Mouse (Mus musculus) forebrain, embryonic 10.5 days (tissue): Measurements from ENCODE around the gene Prss57. TPM values are rescaled to one million over a fixed set of nuclear protein-coding genes. Genes with fewer than 3 reads are reported as not detected.

Experiments used
- DNase-seq: peaks from one replicate; pipeline ENCODE4 v3.0.0-alpha.2; 2017; ENCODE audit warnings: low spot score; ENCODE audit errors: extremely low spot score
- H3K27ac ChIP-seq: fragments of 300-500 bp; sonication (generic); 2 replicates; pipeline ENCODE4 v1.5.1; 2016; ENCODE audit warnings: mild to moderate bottlenecking
- H3K27me3 ChIP-seq: fragments of 300-500 bp; sonication (generic); 2 replicates; pipeline ENCODE4 v1.6.1; 2016; ENCODE audit warnings: mild to moderate bottlenecking; ENCODE audit not compliant: poor library complexity, severe bottlenecking
- H3K36me3 ChIP-seq: fragments of 300-500 bp; sonication (generic); replicated peaks from 2 replicates; pipeline ENCODE4 v1.6.1; 2016; ENCODE audit warnings: mild to moderate bottlenecking, moderate library complexity
- H3K4me1 ChIP-seq: fragments of 300-500 bp; sonication (generic); 2 replicates; pipeline ENCODE4 v1.6.1; 2016
- H3K4me3 ChIP-seq: fragments of 300-500 bp; sonication (generic); 2 replicates; pipeline ENCODE4 v1.5.1; 2016; ENCODE audit warnings: mild to moderate bottlenecking, moderate library complexity
- H3K9me3 ChIP-seq: fragments of 300-500 bp; sonication (generic); 2 replicates; pipeline ENCODE4 v1.6.1; 2016; ENCODE audit warnings: mild to moderate bottlenecking, moderate library complexity
- WGBS: fragments of 180-500 bp; shearing (Covaris S2); methylation state at CpG from one replicate; pipeline ENCODE4 v1.1.7; 2016; 5-methylcytosine and 5-hydroxymethylcytosine counted together
- polyA plus RNA-seq: library from polyadenylated mRNA; unstranded; fragments of >200 nt; fragmentation: Nextera tagmentation; extraction: Ambion mirVana; gene quantifications from 2 replicates; pipeline ENCODE4 v1.2.1, GENCODE M21; 2016

The Prss57 gene
- not detected in 2 replicates for polyA plus RNA-seq

DNA sequence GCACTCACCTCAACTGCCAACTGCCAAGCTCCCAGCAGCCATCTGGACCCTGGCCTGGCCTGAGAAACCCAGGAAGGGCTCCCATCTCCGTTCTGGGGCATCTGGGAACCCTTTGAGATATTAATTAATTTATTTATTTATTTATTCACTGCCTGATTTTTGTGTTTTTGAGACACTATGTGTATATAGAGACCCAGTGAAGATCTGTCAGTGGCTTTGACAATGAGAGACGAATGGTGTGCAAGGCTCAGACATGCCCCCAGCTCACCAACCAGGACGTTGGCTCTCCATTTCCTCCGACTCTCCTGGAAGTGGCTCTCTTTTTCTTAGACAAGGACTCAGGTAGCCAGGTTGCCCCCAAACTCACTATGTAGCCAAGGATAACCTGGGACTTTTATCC, at the start of gene Prss57:
Gene Prss57, minus strand, starts transcription at position 101 of the 400 bp plus-strand sequence.
- Histone ChIP-seq H3K36me3 (peaks cover 2% of the 10 kb centered on the region), H3K4me3 (no peak within 1 kb of the TSS), H3K9me3 (no peaks in the 10 kb centered on the region), H3K4me1 (peaks cover 26% of the 10 kb centered on the region), H3K27me3 (0 out of 2 replicates have a peak, but pooled peaks cover 11% of the 10 kb centered on the region), H3K27ac (no peak within 1 kb of the TSS)
- WGBS, result 89% methylated on average over 4 of the region's 4 CpGs
- no peak for DNase-seq

DNA sequence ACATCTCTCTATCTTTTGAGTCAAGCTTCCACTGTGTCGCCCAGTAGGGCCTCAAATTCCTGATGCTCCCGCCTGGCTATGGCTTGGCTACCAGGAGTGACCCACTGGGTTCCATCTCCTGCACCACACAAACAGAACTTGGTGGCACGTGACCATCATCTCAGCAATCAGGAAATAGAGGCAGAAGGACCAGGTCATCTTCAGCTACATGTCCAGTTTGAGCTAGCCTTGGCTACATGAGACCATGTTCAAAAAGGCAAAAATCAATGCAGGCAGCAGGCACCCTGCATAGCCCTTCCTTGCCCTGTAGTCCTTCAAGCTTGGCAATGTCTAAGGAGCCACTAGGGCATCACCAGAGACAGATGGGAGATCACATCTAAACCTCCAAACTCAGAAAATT, 49.3 kb upstream of the Prss57 start:
- 92% methylated on average over 3 of the region's 3 CpGs for WGBS
- H3K4me3 ChIP-seq, result peak overlapping the region; percentile 47; the same call in 1 of the 2 replicates
- DNase-seq, result no peak
- no peaks in the 10 kb centered on the region for H3K36me3 ChIP-seq
- no peaks in the 10 kb centered on the region for H3K9me3 ChIP-seq
- no peaks in the 10 kb centered on the region for H3K27me3 ChIP-seq
- H3K4me1 ChIP-seq, result peaks cover 37% of the 10 kb centered on the region
- H3K27ac ChIP-seq, result peak overlapping the region; percentile 88

DNA sequence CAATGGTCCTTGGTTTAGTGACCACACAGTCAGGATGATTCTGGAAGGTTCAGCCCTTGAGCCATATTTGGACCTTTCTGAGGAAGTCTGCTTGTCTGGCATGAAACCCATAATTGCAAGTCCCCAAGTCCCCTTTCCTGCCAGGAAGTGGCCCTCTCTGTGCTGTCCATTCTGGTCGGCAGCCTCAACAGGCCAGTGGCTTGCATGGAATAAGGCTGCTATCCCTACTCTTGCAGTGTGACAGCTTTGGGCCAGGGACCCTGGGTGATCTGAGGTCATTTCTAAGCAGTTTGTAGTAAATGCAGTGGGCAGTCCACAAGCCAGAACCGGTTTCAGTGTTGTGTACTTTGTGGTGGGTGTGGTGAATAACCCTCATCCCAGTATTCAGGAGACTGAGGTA, 47.4 kb upstream of the Prss57 start:
- WGBS, result 82% methylated on average over 2 of the region's 2 CpGs

DNA sequence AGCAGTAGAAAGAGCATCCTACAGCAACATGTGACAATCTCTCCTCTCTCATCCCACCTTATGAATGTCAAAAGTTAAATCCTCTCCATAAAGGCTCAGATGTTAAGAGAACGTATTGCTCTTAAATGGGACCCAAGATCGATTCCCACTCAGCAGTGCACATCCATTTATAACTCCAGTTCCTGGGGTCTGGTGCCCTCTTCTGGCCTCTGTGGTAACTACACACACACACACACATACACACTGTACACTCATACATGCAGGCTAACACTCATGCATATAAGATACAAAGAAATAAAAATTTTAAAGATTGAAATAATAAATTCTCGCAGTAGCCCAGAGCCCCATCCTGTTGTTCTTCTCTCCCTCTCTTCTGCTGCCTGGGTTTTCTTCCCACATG, 46.2 kb upstream of the Prss57 start:
- no peaks in the 10 kb centered on the region for H3K27me3 ChIP-seq
- H3K4me3 ChIP-seq, result no peak overlapping the region
- WGBS, result 93% methylated on average over 3 of the region's 3 CpGs
- H3K27ac ChIP-seq, result no peak overlapping the region
- no peak for DNase-seq
- H3K36me3 ChIP-seq, result no peaks in the 10 kb centered on the region
- peaks cover 24% of the 10 kb centered on the region for H3K4me1 ChIP-seq
- no peaks in the 10 kb centered on the region for H3K9me3 ChIP-seq

More for the DNA sequence above, 47.4 kb upstream of the Prss57 start:
- no peak for DNase-seq
- Histone ChIP-seq H3K4me3 (no peak overlapping the region), H3K9me3 (no peaks in the 10 kb centered on the region), H3K4me1 (peaks cover 35% of the 10 kb centered on the region), H3K36me3 (no peaks in the 10 kb centered on the region), H3K27me3 (no peaks in the 10 kb centered on the region), H3K27ac (no peak overlapping the region)

DNA sequence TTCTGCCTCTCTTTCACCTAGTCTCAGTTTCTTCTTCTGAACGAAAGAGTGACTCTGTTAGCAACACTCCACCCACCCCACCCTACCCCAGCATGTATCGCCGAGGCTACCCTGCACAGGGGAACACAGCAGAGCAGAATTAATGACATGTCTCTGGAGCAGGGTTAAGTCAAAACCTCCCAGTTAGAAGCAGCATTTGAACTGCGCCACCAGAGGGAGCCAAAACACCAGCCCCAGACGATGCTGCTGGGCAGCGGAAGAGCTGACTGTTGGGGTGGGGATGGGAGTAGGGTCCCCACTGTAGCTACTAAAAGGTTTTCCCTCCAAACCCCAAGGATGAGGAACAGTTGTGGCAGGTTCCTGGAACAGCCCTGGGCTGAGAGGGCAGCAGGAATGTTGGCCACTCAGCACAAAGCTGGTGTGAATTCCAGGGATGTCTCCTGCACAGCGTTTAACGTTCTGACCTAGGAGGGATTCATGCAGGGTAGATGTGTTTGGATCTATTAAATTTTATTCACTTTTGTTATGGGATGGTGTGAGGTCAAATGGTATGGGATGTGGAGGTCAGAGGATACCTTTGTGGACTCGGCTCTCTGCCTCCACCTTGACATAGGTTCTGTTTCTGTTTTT, 44.1 kb upstream of the Prss57 start:
- Histone ChIP-seq H3K27ac (no peak overlapping the region), H3K9me3 (no peaks in the 10 kb centered on the region), H3K4me3 (no peak overlapping the region; the same call in 1 of the 2 replicates), H3K4me1 (peaks cover 7% of the 10 kb centered on the region; the same call in 1 of the 2 replicates), H3K36me3 (no peaks in the 10 kb centered on the region), H3K27me3 (no peaks in the 10 kb centered on the region)
- peak; percentile 82 for DNase-seq
- WGBS, result 28% methylated on average over 9 of the region's 9 CpGs

DNA sequence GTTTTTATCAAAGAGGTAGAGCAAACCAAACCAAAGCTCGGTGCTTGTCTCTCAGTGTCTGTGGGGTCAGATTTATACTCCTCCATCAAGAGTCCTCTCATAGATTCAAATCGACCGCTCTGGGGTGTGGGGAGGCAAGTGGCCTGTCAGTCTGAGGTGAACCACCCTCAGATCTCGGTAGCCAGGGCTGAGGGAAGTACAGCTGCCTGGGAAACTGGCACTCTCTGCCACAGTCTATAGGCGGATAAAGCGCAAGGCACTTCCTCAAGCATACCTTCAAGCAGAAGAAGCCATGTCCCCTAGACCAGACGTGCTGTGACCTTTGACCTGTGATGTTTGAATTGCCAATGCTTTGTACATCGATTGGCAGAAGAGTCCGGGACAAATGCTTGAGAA, 42.0 kb upstream of the Prss57 start:
- Histone ChIP-seq H3K9me3 (no peaks in the 10 kb centered on the region), H3K27ac (no peak overlapping the region), H3K4me3 (no peak overlapping the region), H3K36me3 (no peaks in the 10 kb centered on the region), H3K4me1 (peaks cover 7% of the 10 kb centered on the region; the same call in 1 of the 2 replicates), H3K27me3 (no peaks in the 10 kb centered on the region)
- 79% methylated on average over 9 of the region's 9 CpGs for WGBS
- no peak for DNase-seq

DNA sequence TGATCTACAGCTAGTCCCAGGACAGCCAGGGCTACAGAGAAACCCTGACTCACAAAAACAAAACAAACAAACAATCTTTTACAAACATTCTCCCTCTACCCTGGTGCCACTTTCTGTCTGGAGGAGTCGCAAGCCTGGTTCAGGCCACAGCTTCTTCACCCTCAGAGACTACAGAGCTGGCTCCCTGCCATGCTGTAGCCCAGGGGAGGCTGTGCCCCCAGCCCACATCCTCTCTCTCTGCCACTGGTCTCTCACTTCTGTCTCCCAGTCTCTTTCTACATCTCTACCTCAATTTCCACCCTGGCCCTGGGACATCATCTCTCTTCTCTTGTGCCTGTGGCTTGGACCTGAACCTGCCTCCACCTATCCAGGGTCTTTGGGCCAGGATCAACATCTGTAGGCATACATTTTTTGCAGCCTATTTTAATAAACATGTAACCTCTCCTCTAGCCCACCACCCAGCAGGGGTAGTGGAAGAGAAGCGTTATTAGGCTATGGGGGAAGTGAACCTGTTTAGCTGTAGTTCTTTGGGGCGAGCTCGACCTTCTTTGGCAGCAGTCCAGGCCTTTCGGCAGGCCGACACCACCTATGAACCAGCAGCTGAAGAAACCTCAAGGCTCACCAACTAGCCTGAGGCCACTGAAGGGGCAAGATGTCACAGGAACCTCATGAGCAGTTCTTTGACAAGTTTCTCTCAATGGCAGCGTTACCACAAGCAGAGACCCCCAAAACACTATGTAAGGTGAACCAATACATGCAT, 41.4 kb upstream of the Prss57 start:
- 88% methylated on average over 7 of the region's 7 CpGs for WGBS
- Histone ChIP-seq H3K9me3 (no peaks in the 10 kb centered on the region), H3K27me3 (no peaks in the 10 kb centered on the region), H3K27ac (no peak overlapping the region), H3K36me3 (no peaks in the 10 kb centered on the region), H3K4me3 (no peak overlapping the region), H3K4me1 (peaks cover 7% of the 10 kb centered on the region; the same call in 1 of the 2 replicates)
- DNase-seq, result no peak

DNA sequence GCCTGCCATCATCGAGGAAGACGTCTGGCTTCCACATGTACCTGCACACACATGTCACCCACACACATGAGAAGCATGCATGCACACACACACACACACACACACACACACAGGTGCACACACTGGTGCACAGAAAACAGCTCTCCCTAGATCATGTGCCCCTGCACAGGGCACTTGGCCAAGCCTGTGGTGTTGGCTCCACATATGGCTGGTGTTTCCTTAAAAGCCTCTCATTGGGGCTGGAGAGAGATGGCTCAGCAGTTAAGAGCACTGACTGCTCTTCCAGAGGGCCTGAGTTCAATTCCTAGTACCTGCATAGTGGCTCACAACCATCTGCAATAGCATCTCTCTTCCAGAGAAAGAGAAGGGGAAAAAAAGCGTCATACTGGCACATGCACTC, 40.8 kb upstream of the Prss57 start:
- peaks cover 7% of the 10 kb centered on the region; the same call in 1 of the 2 replicates for H3K4me1 ChIP-seq
- H3K4me3 ChIP-seq, result no peak overlapping the region
- H3K36me3 ChIP-seq, result no peaks in the 10 kb centered on the region
- no peaks in the 10 kb centered on the region for H3K9me3 ChIP-seq
- H3K27me3 ChIP-seq, result no peaks in the 10 kb centered on the region
- H3K27ac ChIP-seq, result no peak overlapping the region
- WGBS, result 94% methylated on average over 3 of the region's 3 CpGs
- no peak for DNase-seq

DNA sequence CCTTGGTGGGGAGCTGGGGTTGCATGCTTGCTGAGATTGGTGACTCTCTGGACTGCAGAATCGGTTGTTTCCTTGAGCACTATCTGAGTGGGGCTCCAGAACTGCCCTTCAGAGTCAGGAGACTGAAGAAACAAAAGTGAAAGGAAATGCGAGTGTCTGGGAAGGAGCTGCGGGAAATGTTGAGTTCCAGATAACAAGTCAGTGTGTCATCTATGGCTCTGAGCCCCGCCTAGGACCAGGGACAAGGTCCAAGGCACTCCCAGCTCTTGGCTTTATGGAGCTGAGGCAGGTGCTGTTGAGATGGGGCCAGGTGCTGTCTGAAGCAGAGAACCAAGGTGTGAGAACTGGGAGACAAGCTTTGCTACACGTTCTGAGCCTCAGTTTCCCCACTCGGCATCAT, 33.7 kb upstream of the Prss57 start:
- H3K27ac ChIP-seq, result no peak overlapping the region
- WGBS, result 77% methylated on average over 6 of the region's 6 CpGs
- no peak overlapping the region for H3K4me3 ChIP-seq
- H3K4me1 ChIP-seq, result peaks cover 15% of the 10 kb centered on the region
- no peaks in the 10 kb centered on the region for H3K27me3 ChIP-seq
- no peak for DNase-seq
- H3K36me3 ChIP-seq, result peaks cover 16% of the 10 kb centered on the region
- H3K9me3 ChIP-seq, result no peaks in the 10 kb centered on the region

DNA sequence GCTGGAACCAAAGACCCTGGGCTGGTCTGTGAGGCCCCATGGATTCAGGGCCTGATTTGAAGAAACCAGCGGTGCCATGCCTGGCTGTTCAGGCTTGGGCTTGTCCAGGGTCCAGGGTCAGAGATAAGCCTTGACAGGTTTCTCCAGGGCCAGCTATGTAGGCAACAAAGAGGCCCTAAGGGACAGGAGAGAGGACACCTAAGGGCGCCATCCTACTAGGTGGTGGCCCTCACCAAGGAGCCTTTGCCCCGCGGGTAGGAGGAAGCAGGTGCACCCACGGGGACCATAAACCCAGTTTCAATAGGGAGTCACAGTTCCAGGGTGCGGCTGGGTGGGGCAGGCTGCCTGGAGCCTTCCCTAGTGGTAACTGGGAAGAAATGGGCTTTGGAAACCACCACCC, 32.2 kb upstream of the Prss57 start:
- no peak overlapping the region for H3K4me3 ChIP-seq
- DNase-seq, result no peak
- WGBS, result 77% methylated on average over 6 of the region's 6 CpGs
- H3K36me3 ChIP-seq, result peaks cover 30% of the 10 kb centered on the region
- no peaks in the 10 kb centered on the region for H3K27me3 ChIP-seq
- H3K27ac ChIP-seq, result 0 out of 2 replicates have a peak overlapping the region, but pooled peaks have one; percentile 22
- H3K9me3 ChIP-seq, result no peaks in the 10 kb centered on the region
- peaks cover 18% of the 10 kb centered on the region for H3K4me1 ChIP-seq

DNA sequence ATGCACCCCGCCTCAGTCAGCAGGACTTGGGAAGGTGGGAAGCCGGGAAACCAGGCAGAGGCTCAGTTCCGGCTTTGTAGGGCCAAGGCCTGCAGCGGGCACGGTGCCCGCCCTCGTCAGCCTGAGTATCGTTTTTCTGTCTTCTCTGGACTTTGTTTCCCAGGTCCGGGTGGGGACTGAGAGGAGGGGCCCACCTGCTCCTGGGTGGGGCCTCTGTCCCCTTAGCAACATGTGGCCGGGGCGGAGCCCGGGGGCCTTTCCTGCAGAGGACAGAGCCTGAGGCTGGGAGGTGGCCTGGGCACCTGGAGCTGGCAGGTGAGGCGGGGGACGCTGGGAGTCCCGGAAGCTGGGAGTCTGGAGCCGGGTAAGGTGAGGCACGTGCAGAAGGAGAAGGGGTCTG, 31.6 kb upstream of the Prss57 start:
- WGBS, result 34% methylated on average over 17 of the region's 17 CpGs
- Histone ChIP-seq H3K27ac (peak overlapping the region; percentile 63), H3K36me3 (peaks cover 33% of the 10 kb centered on the region), H3K4me1 (peaks cover 18% of the 10 kb centered on the region), H3K27me3 (no peaks in the 10 kb centered on the region), H3K4me3 (peak overlapping the region; percentile 8; the same call in 1 of the 2 replicates), H3K9me3 (no peaks in the 10 kb centered on the region)
- no peak for DNase-seq

DNA sequence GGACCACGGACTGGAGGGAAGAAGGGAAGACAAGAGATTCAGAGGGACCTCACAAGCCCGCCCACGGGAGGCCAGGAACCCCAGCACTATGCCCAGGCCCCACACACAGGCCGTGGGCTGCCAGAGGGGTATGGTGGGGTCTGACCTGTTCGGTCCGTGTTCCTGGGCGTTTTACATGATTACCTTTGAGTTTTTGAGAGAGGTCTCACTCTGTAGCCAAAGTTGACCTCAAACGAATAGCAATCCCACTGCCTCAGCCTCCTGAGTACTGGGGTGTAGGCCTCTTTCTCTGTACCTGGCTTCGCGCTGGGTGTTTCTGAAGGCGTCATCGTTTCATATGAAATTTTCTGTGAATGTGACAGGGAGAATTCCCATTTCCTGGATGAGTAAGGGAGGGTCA, 31.0 kb upstream of the Prss57 start:
- Histone ChIP-seq H3K4me3 (no peak overlapping the region), H3K36me3 (peaks cover 38% of the 10 kb centered on the region), H3K27ac (0 out of 2 replicates have a peak overlapping the region, but pooled peaks have one; percentile 63), H3K9me3 (no peaks in the 10 kb centered on the region), H3K4me1 (peaks cover 18% of the 10 kb centered on the region), H3K27me3 (no peaks in the 10 kb centered on the region)
- no peak for DNase-seq
- 89% methylated on average over 12 of the region's 12 CpGs for WGBS

DNA sequence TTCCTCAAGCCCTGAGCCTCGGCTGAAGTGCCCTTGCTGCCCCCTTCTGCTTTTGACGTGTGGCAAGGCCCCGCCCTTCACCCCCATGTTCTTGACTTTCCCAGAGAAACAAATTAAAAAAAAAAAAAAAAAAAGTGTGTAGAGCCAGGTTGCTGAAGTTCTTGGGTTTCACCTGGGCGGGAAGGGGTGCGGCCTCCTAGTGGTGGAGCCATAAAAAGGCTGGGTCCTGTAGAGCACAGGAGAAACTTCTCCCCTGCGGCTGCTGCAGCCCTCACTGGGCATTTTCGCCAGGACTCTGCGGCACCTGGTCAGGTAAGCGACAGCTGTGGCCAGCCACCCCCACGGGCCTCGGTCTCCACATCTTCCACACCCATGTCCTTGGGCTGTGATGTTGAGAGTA, 30.0 kb upstream of the Prss57 start, which contains the start of gene Misp:
Gene Misp, plus strand, starts transcription at position 208 of the 400 bp plus-strand sequence.
- DNase-seq, result no peak
- Histone ChIP-seq H3K36me3 (peaks cover 47% of the 10 kb centered on the region), H3K9me3 (no peaks in the 10 kb centered on the region), H3K4me1 (peaks cover 18% of the 10 kb centered on the region), H3K4me3 (no peak within 1 kb of the TSS), H3K27ac (no peak within 1 kb of the TSS), H3K27me3 (no peaks in the 10 kb centered on the region)
- 76% methylated on average over 11 of the region's 11 CpGs for WGBS
